Mouse (Mus musculus) C2C12 (cell line): ENCODE data around the gene Strn4. TPM values are rescaled to one million over a fixed set of nuclear protein-coding genes. Genes with fewer than 3 reads are reported as not detected.

Experiments used
- H3K27me3 ChIP-seq: one replicate; pipeline ENCODE4 v1.6.1; 2011; ENCODE audit not compliant: control insufficient read depth, insufficient read depth, insufficient read length
- H3K36me3 ChIP-seq: one replicate; pipeline ENCODE4 v1.6.1; 2011; ENCODE audit not compliant: control insufficient read depth, insufficient read depth
- H3K4me3 ChIP-seq: one replicate; pipeline ENCODE4 v1.5.1; 2011; ENCODE audit warnings: mild to moderate bottlenecking, control low read depth; ENCODE audit not compliant: poor library complexity, insufficient read depth, severe bottlenecking
- H3K79me2 ChIP-seq: one replicate; pipeline ENCODE4 v1.6.1; 2011; ENCODE audit not compliant: control insufficient read depth, insufficient read depth
- H3K79me3 ChIP-seq: one replicate; pipeline ENCODE4 v1.6.1; 2011; ENCODE audit warnings: low read depth, control low read depth
- H3ac ChIP-seq: one replicate; pipeline ENCODE3; 2011; ENCODE audit warnings: low read depth; ENCODE audit not compliant: control insufficient read depth, insufficient read length
- CEBPB ChIP-seq: IDR thresholded peaks from one replicate; pipeline ENCODE4 v1.6.1; 2011; ENCODE audit warnings: low read depth, mild to moderate bottlenecking, control low read depth, moderate library complexity
- CTCF ChIP-seq: IDR thresholded peaks from one replicate; pipeline ENCODE4 v1.5.1; 2011; ENCODE audit not compliant: control insufficient read depth, insufficient read depth, insufficient read length
- FOSL1 ChIP-seq: IDR thresholded peaks from one replicate; pipeline ENCODE4 v1.8.0; 2011; ENCODE audit warnings: mild to moderate bottlenecking, low read length; ENCODE audit not compliant: poor library complexity, insufficient read depth, severe bottlenecking
- MAX ChIP-seq: IDR thresholded peaks from one replicate; pipeline ENCODE4 v1.6.1; 2011; ENCODE audit warnings: mild to moderate bottlenecking, control low read depth
- MYOD1 ChIP-seq: IDR thresholded peaks from one replicate; pipeline ENCODE4 v1.6.1; 2011; ENCODE audit warnings: low read depth; ENCODE audit not compliant: control insufficient read depth, insufficient read length
- MYOG ChIP-seq: IDR thresholded peaks from one replicate; pipeline ENCODE4 v1.6.1; 2011; ENCODE audit not compliant: control insufficient read depth, insufficient read length; ENCODE audit errors: extremely low read depth
- USF1 ChIP-seq: IDR thresholded peaks from one replicate; pipeline ENCODE4 v1.6.1; 2011; ENCODE audit warnings: low read depth, mild to moderate bottlenecking, control low read depth, moderate library complexity
- polyA plus RNA-seq: library from polyadenylated mRNA; unstranded; fragments of >200 nt; fragmentation: generic; extraction: Trizol; gene quantifications from one replicate; pipeline ENCODE4 v1.2.1, GENCODE M21; 2012; ENCODE audit warnings: missing spikeins

Gene Strn4
- polyA plus RNA-seq, 1 experiment = 50.4 TPM

DNA sequence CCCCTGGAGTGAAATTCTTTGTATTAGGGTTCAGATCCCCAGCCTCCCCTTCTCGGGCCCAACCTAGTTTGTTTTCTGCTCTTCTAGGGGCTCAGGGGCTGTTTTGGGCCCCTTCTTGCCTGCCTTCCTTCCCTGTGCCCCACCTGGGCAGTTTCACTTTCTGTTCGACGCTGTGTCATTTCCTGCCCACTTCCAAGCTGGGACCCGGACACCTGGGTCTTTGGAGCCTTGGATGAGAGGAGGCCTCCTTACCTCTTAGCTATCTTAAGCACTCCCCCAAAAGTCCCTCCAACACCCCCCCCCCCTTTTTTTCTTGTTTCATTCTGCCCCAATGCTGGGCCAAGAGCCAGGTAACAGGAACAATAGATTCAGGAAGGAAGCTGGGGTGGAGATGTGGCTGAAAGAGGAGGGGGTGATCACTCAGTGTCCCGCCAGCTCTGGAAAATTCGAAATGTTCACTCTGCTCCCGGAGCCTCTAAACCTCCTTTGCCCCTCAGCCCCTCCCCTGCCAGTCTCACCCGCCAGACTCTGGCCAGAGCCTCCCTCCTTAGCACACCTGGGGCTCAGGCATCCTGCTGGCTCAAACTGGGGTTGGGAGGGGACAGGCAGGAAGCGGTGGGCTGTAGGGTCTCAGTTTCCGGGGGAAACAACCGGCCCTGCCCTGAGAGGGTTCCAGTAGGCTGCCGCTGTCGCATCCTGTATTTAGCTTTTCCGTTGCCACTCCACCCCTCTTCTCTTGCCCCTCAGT is 29.6 kb downstream of the Strn4 start:
- H3K79me3 ChIP-seq = no peaks in the 10 kb centered on the region
- peaks cover 1% of the 10 kb centered on the region for H3K36me3 ChIP-seq
- H3K4me3 ChIP-seq = no peak overlapping the region
- TF ChIP-seq MYOG = no peak
- no peak for TF ChIP-seq MYOD1
- no peak for TF ChIP-seq USF1
- TF ChIP-seq CTCF = no peak
- no peak for TF ChIP-seq FOSL1
- TF ChIP-seq CEBPB = no peak
- TF ChIP-seq MAX = no peak
- H3ac ChIP-seq = no peak overlapping the region
- no peaks in the 10 kb centered on the region for H3K27me3 ChIP-seq
- H3K79me2 ChIP-seq = no peaks in the 10 kb centered on the region

DNA sequence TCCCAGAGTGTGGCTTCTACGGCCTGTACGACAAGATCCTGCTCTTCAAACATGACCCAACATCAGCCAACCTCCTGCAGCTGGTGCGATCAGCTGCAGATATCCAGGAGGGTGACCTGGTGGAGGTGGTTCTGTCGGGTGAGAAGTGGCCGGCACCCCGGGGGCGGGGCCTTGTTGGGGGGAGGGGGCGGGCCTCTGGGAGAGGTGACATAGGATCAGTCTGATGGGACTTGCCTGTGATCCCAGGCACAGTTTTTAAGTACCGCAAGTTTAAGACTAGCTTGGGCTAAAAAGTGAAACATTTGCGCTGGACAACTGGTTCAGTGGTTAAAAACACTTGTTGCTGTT is 30.1 kb downstream of the Strn4 start:
- H3K36me3 ChIP-seq = peaks cover 5% of the 10 kb centered on the region
- no peak overlapping the region for H3K4me3 ChIP-seq
- no peaks in the 10 kb centered on the region for H3K27me3 ChIP-seq
- H3ac ChIP-seq = no peak overlapping the region
- no peak for TF ChIP-seq USF1
- no peak for TF ChIP-seq CTCF
- TF ChIP-seq MAX = no peak
- no peak for TF ChIP-seq MYOG
- TF ChIP-seq MYOD1 = no peak
- no peak for TF ChIP-seq CEBPB
- no peak for TF ChIP-seq FOSL1
- no peaks in the 10 kb centered on the region for H3K79me2 ChIP-seq
- H3K79me3 ChIP-seq = no peaks in the 10 kb centered on the region

DNA sequence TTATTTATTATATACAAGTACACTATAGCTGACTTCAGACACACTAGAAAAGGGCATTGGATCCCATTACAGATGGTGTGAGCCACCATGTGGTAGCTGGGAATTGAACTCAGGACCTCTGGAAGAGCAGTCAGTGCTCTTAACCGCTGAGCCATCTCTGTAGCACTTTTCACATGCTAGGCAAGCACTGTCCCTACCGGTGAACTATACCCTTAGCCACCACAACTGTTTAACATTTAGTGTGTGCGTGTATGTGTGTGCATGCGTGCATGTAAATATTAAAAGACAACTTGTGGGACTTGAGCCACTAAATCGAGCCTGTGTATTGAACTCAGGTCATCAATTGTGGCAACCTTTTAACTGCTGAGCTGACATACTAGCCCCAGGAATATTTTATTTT is 31.1 kb downstream of the Strn4 start:
- TF ChIP-seq CEBPB (no peak), MYOD1 (no peak), CTCF (no peak), USF1 (no peak)
- H3ac ChIP-seq = no peak overlapping the region
- no peak overlapping the region for H3K4me3 ChIP-seq
- H3K36me3 ChIP-seq = peaks cover 5% of the 10 kb centered on the region
- H3K79me2 ChIP-seq = no peaks in the 10 kb centered on the region
- H3K27me3 ChIP-seq = no peaks in the 10 kb centered on the region
- no peaks in the 10 kb centered on the region for H3K79me3 ChIP-seq

DNA sequence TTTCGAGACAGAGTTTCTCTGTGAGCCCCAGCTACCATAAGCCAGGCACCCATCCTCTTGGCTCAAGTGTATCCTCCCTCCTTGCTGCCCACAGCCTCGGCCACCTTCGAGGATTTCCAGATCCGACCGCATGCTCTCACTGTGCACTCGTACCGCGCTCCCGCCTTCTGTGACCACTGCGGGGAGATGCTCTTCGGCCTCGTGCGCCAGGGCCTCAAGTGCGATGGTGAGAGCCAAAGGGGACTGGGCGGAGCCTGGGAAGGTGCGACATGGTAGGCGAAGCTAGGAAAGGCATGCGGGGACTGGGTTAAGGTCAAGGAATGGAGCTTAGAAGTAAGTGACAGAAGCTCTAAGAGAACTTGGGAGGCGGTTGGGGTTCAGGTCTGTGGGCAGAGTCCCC is 31.8 kb downstream of the Strn4 start:
- H3K36me3 ChIP-seq = peaks cover 5% of the 10 kb centered on the region
- no peak for TF ChIP-seq USF1
- TF ChIP-seq CTCF = no peak
- no peak for TF ChIP-seq CEBPB
- no peak for TF ChIP-seq MAX
- no peak for TF ChIP-seq MYOD1
- no peak for TF ChIP-seq FOSL1
- TF ChIP-seq MYOG = no peak
- no peaks in the 10 kb centered on the region for H3K79me2 ChIP-seq
- no peak overlapping the region for H3ac ChIP-seq
- no peak overlapping the region for H3K4me3 ChIP-seq
- no peaks in the 10 kb centered on the region for H3K79me3 ChIP-seq
- no peaks in the 10 kb centered on the region for H3K27me3 ChIP-seq

DNA sequence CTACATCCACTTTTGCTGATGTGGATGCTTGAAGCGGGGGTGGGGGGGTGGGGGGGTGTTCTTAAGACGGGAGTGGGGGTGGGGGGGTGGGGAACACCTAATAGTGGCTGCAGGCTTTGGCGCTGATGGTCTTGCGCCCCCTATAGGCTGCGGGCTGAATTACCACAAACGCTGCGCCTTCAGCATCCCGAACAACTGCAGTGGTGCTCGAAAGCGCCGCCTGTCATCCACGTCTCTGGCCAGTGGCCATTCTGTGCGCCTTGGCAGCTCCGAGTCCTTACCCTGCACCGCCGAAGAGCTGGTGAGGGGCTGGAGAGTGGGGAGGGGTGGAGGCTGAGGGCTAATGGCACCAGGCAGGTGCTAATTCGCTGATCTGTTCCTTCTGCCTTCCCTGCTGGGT is 32.9 kb downstream of the Strn4 start:
- no peak for TF ChIP-seq MYOD1
- TF ChIP-seq CTCF = peak; percentile 34

DNA sequence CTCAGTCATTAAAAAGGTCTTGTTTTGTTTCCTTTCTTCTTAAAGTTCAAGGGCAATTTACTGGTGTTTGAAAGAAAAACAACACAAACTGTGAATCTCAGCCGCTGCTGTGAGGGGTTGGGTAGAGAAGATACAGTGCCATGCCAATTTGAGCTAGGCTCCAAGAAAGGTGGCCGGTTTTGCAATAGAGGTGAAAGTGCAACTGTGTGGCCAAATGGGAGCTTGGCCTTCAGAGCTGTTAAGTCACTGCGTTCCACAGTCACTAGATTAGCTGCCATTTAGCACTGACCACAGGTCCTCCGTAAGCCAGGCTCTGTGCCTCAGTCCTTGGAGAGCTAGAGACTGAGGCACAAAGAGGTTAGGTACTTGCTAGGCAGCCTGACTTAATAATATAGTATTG is 35.9 kb downstream of the Strn4 start:
- Histone ChIP-seq H3K36me3 (peaks cover 7% of the 10 kb centered on the region), H3K79me3 (no peaks in the 10 kb centered on the region)
- TF ChIP-seq CEBPB (no peak), MAX (no peak), MYOG (no peak), FOSL1 (no peak), MYOD1 (no peak), USF1 (no peak), CTCF (no peak)

More for the DNA sequence above, 32.9 kb downstream of the Strn4 start:
- H3K4me3 ChIP-seq = no peak overlapping the region
- H3K36me3 ChIP-seq = peaks cover 5% of the 10 kb centered on the region
- H3K79me2 ChIP-seq = no peaks in the 10 kb centered on the region
- H3K79me3 ChIP-seq = no peaks in the 10 kb centered on the region
- H3K27me3 ChIP-seq = no peaks in the 10 kb centered on the region
- no peak overlapping the region for H3ac ChIP-seq

More for the DNA sequence above, 35.9 kb downstream of the Strn4 start:
- Histone ChIP-seq H3ac (no peak overlapping the region), H3K79me2 (no peaks in the 10 kb centered on the region), H3K4me3 (no peak overlapping the region), H3K27me3 (no peaks in the 10 kb centered on the region)
